ENCODE assay signal across 7 mouse cellular contexts in genomic region chr7:73541412-73542130, GRCm38 (mm10). TPM values are rescaled to one million over a fixed set of nuclear protein-coding genes. Genes with fewer than 3 reads are reported as not detected.
DNase-seq lines count a peak whose midpoint lies in the region; ATAC-seq lines count a peak whose summit lies in the region.

TSS of gene Chd2 (minus strand) at chr7:73541830.

- peak; percentile 91 for DNase-seq in ZHBTc4 (ENCODE audit: low read depth, low spot score)
- peak; percentile 54 for DNase-seq in cerebellum, adult 8-10 months
- DNase-seq in layer of hippocampus, postnatal 14 days (ENCODE audit: low spot score in 2 of 2) = peak; percentile 72 to 73
- peak; percentile 75 for DNase-seq in lung, postnatal 25 days (ENCODE audit: low spot score)
- DNase-seq in retina, postnatal 1 day = peak; percentile 85

- peak; percentile 50; the same call in 1 of the 2 replicates for ATAC-seq in frontal cortex, adult (ENCODE audit: low TSS enrichment)
- ATAC-seq in hematopoietic stem cell, adult 5-6 weeks (replicated peaks in 1 of 2; ENCODE audit: insufficient read depth in 1 of 2, low FRiP score in 2 of 2, low TSS enrichment in 1 of 2, low read depth in 1 of 2, poor library complexity in 2 of 2, severe bottlenecking in 2 of 2) = peak; percentile 59 to 60

RNA-seq across cellular contexts. Expression of gene Chd2, which starts in this region (rescaled TPM):
- total RNA-seq in hematopoietic stem cell, adult 5-6 weeks (2017) = 193 and 245 TPM in 2 replicates
- total RNA-seq in layer of hippocampus, postnatal 14 days (2021) = 10 to 100 TPM; 47.2 to 49.8 TPM

Comparison
In these comparisons a context has a peak if more than half of its experiments do, and no peak if none do; other contexts are left out.
1. Peak in every context shown above with its lines: DNase-seq and ATAC-seq.